Mouse (Mus musculus) C2C12 (cell line): ENCODE measurements around the gene Prr22. TPM values are rescaled to one million over a fixed set of nuclear protein-coding genes. Genes with fewer than 3 reads are reported as not detected.

Experiments
- H3K27me3 ChIP-seq: one replicate; pipeline ENCODE4 v1.6.1; 2011; ENCODE audit not compliant: control insufficient read depth, insufficient read depth, insufficient read length
- H3K36me3 ChIP-seq: one replicate; pipeline ENCODE4 v1.6.1; 2011; ENCODE audit not compliant: control insufficient read depth, insufficient read depth
- H3K4me3 ChIP-seq: one replicate; pipeline ENCODE4 v1.5.1; 2011; ENCODE audit warnings: mild to moderate bottlenecking, control low read depth; ENCODE audit not compliant: poor library complexity, insufficient read depth, severe bottlenecking
- H3K79me2 ChIP-seq: one replicate; pipeline ENCODE4 v1.6.1; 2011; ENCODE audit not compliant: control insufficient read depth, insufficient read depth
- H3K79me3 ChIP-seq: one replicate; pipeline ENCODE4 v1.6.1; 2011; ENCODE audit warnings: low read depth, control low read depth
- H3ac ChIP-seq: one replicate; pipeline ENCODE3; 2011; ENCODE audit warnings: low read depth; ENCODE audit not compliant: control insufficient read depth, insufficient read length
- CEBPB ChIP-seq: IDR thresholded peaks from one replicate; pipeline ENCODE4 v1.6.1; 2011; ENCODE audit warnings: low read depth, mild to moderate bottlenecking, control low read depth, moderate library complexity
- CTCF ChIP-seq: IDR thresholded peaks from one replicate; pipeline ENCODE4 v1.5.1; 2011; ENCODE audit not compliant: control insufficient read depth, insufficient read depth, insufficient read length
- FOSL1 ChIP-seq: IDR thresholded peaks from one replicate; pipeline ENCODE4 v1.8.0; 2011; ENCODE audit warnings: mild to moderate bottlenecking, low read length; ENCODE audit not compliant: poor library complexity, insufficient read depth, severe bottlenecking
- MAX ChIP-seq: IDR thresholded peaks from one replicate; pipeline ENCODE4 v1.6.1; 2011; ENCODE audit warnings: mild to moderate bottlenecking, control low read depth
- MYOD1 ChIP-seq: IDR thresholded peaks from one replicate; pipeline ENCODE4 v1.6.1; 2011; ENCODE audit warnings: low read depth; ENCODE audit not compliant: control insufficient read depth, insufficient read length
- MYOG ChIP-seq: IDR thresholded peaks from one replicate; pipeline ENCODE4 v1.6.1; 2011; ENCODE audit not compliant: control insufficient read depth, insufficient read length; ENCODE audit errors: extremely low read depth
- USF1 ChIP-seq: IDR thresholded peaks from one replicate; pipeline ENCODE4 v1.6.1; 2011; ENCODE audit warnings: low read depth, mild to moderate bottlenecking, control low read depth, moderate library complexity
- polyA plus RNA-seq: library from polyadenylated mRNA; unstranded; fragments of >200 nt; fragmentation: generic; extraction: Trizol; gene quantifications from one replicate; pipeline ENCODE4 v1.2.1, GENCODE M21; 2012; ENCODE audit warnings: missing spikeins

Prr22 gene
- polyA plus RNA-seq, 1 experiment: 0.47 TPM

- H3K79me3 ChIP-seq: no peaks in the 10 kb centered on the region
Observed at GRCm38 (mm10) chr17:56792588-56792987, 22.5 kb downstream of the Prr22 start.

GRCm38 (mm10) chr17:56793614-56794319 lies 23.7 kb downstream of the Prr22 start:
- Histone ChIP-seq H3K4me3 (no peak overlapping the region), H3K36me3 (no peaks in the 10 kb centered on the region), H3K79me3 (no peaks in the 10 kb centered on the region), H3K79me2 (no peaks in the 10 kb centered on the region), H3ac (no peak overlapping the region), H3K27me3 (no peaks in the 10 kb centered on the region)
- TF ChIP-seq MAX: no peak
- TF ChIP-seq MYOG: no peak
- TF ChIP-seq USF1: no peak

More at GRCm38 (mm10) chr17:56792588-56792987, 22.5 kb downstream of the Prr22 start:
- no peaks in the 10 kb centered on the region for H3K27me3 ChIP-seq
- no peak overlapping the region for H3K4me3 ChIP-seq
- TF ChIP-seq FOSL1 (no peak), MYOD1 (no peak), MAX (no peak), CEBPB (no peak), CTCF (no peak), USF1 (no peak), MYOG (no peak)
- no peak overlapping the region for H3ac ChIP-seq
- H3K79me2 ChIP-seq: no peaks in the 10 kb centered on the region
- no peaks in the 10 kb centered on the region for H3K36me3 ChIP-seq

GRCm38 (mm10) chr17:56799276-56799675 lies 29.2 kb downstream of the Prr22 start:
- TF ChIP-seq FOSL1 (no peak), MAX (no peak), CTCF (no peak), CEBPB (no peak), USF1 (no peak), MYOD1 (no peak), MYOG (no peak)
- Histone ChIP-seq H3K79me2 (no peaks in the 10 kb centered on the region), H3K36me3 (no peaks in the 10 kb centered on the region), H3K79me3 (no peaks in the 10 kb centered on the region), H3K4me3 (no peak overlapping the region), H3ac (no peak overlapping the region), H3K27me3 (no peaks in the 10 kb centered on the region)

GRCm38 (mm10) chr17:56802065-56802464 lies 32.0 kb downstream of the Prr22 start:
- H3ac ChIP-seq: no peak overlapping the region
- H3K79me2 ChIP-seq: no peaks in the 10 kb centered on the region
- H3K4me3 ChIP-seq: no peak overlapping the region
- H3K36me3 ChIP-seq: no peaks in the 10 kb centered on the region
- H3K27me3 ChIP-seq: no peaks in the 10 kb centered on the region
- no peaks in the 10 kb centered on the region for H3K79me3 ChIP-seq
- TF ChIP-seq MAX: no peak
- TF ChIP-seq USF1: no peak
- no peak for TF ChIP-seq MYOG
- TF ChIP-seq FOSL1: no peak
- TF ChIP-seq CTCF: no peak
- TF ChIP-seq CEBPB: no peak
- TF ChIP-seq MYOD1: no peak

GRCm38 (mm10) chr17:56804952-56805351 lies 34.9 kb downstream of the Prr22 start:
- TF ChIP-seq MYOG: no peak
- TF ChIP-seq USF1: no peak
- no peak for TF ChIP-seq CTCF
- no peak for TF ChIP-seq MAX
- no peak for TF ChIP-seq FOSL1
- TF ChIP-seq CEBPB: no peak
- no peak for TF ChIP-seq MYOD1
- no peak overlapping the region for H3ac ChIP-seq
- no peak overlapping the region for H3K4me3 ChIP-seq
- H3K79me2 ChIP-seq: no peaks in the 10 kb centered on the region
- no peaks in the 10 kb centered on the region for H3K36me3 ChIP-seq
- H3K27me3 ChIP-seq: no peaks in the 10 kb centered on the region
- H3K79me3 ChIP-seq: no peaks in the 10 kb centered on the region

GRCm38 (mm10) chr17:56805784-56806183 lies 35.7 kb downstream of the Prr22 start:
- TF ChIP-seq FOSL1: no peak
- no peak for TF ChIP-seq MYOG
- no peak for TF ChIP-seq CTCF
- no peak for TF ChIP-seq USF1
- TF ChIP-seq CEBPB: no peak
- no peak for TF ChIP-seq MYOD1
- no peak for TF ChIP-seq MAX
- no peaks in the 10 kb centered on the region for H3K36me3 ChIP-seq
- H3K27me3 ChIP-seq: no peaks in the 10 kb centered on the region
- no peak overlapping the region for H3K4me3 ChIP-seq
- H3ac ChIP-seq: no peak overlapping the region
- no peaks in the 10 kb centered on the region for H3K79me3 ChIP-seq
- H3K79me2 ChIP-seq: no peaks in the 10 kb centered on the region
